Mouse (Mus musculus) kidney, adult 2 months (tissue): ENCODE measurements around the gene Olfr1423. TPM values are rescaled to one million over a fixed set of nuclear protein-coding genes. Genes with fewer than 3 reads are reported as not detected.

Source experiments
- DNase-seq: peaks from one replicate; pipeline ENCODE4 v3.0.0; 2021
- H3K27ac ChIP-seq: fragments of 200-500 bp; 2 replicates; pipeline ENCODE4 v1.5.1; 2012; ENCODE audit warnings: low read depth, low read length, control low read depth, inconsistent platforms; ENCODE audit not compliant: insufficient read depth
- H3K27me3 ChIP-seq: fragments of 200-500 bp; replicated peaks from 2 replicates; pipeline ENCODE4 v1.6.1; 2012; ENCODE audit warnings: mild to moderate bottlenecking, moderate library complexity, low read length, inconsistent platforms; ENCODE audit not compliant: control insufficient read depth, insufficient read depth
- H3K36me3 ChIP-seq: fragments of 200-500 bp; 2 replicates; pipeline ENCODE4 v1.6.1; 2012; ENCODE audit warnings: mild to moderate bottlenecking, moderate library complexity, low read length, inconsistent platforms; ENCODE audit not compliant: control insufficient read depth, insufficient read depth
- H3K4me1 ChIP-seq: fragments of 200-500 bp; 2 replicates; pipeline ENCODE4 v1.6.1; 2011; ENCODE audit warnings: low read length; ENCODE audit not compliant: control insufficient read depth, insufficient read depth
- H3K4me3 ChIP-seq: fragments of 200-500 bp; 2 replicates; pipeline ENCODE4 v1.5.1; 2011; ENCODE audit warnings: mild to moderate bottlenecking, low read depth, low read length, control low read depth; ENCODE audit not compliant: insufficient read depth
- CTCF ChIP-seq: fragments of 200-500 bp; conservative IDR thresholded peaks from 2 replicates; pipeline ENCODE4 v1.5.1; 2011; ENCODE audit warnings: low read depth, mild to moderate bottlenecking, control low read depth, low read length, moderate library complexity, mixed read lengths; ENCODE audit not compliant: insufficient read depth, insufficient read length
- POLR2A ChIP-seq: fragments of 200-500 bp; IDR thresholded peaks from one replicate; pipeline ENCODE4 v1.6.1; 2011; ENCODE audit warnings: low read depth, low read length, control low read depth
- WGBS: fragments of 180-500 bp; shearing (Covaris S2); methylation state at CpG from one replicate; pipeline ENCODE4 v1.1.7; 2018; 5-methylcytosine and 5-hydroxymethylcytosine counted together
- polyA plus RNA-seq: library from polyadenylated mRNA; depleted of rRNA; stranded (reverse); fragments of >200 nt; gene quantifications from 2 replicates; pipeline ENCODE4 v1.2.3, GENCODE M21; 2012

Gene Olfr1423
- polyA plus RNA-seq, 1 experiment, result not detected

DNA sequence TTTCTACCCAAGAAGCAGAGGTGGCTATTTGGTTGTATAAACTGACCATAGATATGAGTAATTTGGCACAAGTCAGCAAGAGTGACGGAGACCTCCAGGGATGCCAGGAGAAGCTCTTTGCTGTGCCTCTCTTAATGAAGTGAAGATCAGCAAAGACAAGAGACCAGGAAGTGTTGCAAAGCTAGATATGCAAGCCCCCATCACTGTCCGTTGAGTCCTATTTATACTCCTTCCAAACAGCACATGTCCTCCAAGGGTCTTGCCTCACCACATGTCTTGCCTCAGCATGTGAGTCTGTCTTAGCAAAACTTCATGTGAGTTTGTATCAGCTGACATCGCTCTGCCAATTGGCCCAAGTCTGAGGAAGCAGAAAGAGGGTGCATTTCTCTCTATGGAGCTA lies 15.8 kb downstream of the Olfr1423 start:
- 88% methylated on average over 3 of the region's 3 CpGs for WGBS
- no peak for DNase-seq
- no peaks in the 10 kb centered on the region for H3K36me3 ChIP-seq
- H3K4me3 ChIP-seq, result no peak overlapping the region
- TF ChIP-seq POLR2A (no peak), CTCF (no peak)
- no peaks in the 10 kb centered on the region for H3K4me1 ChIP-seq
- H3K27ac ChIP-seq, result no peak overlapping the region
- no peaks in the 10 kb centered on the region; the same call in 1 of the 2 replicates for H3K27me3 ChIP-seq

- TF ChIP-seq CTCF, result no peak
- Histone ChIP-seq H3K27ac (no peak overlapping the region), H3K27me3 (no peaks in the 10 kb centered on the region), H3K36me3 (no peaks in the 10 kb centered on the region), H3K4me3 (no peak overlapping the region), H3K4me1 (no peaks in the 10 kb centered on the region)
- no peak for DNase-seq
- WGBS, result 78% methylated on average over 4 of the region's 4 CpGs
Measured at GRCm38 (mm10) chr19:12024149-12024548, 17.0 kb downstream of the Olfr1423 start.

GRCm38 (mm10) chr19:12016192-12016591 lies 24.9 kb downstream of the Olfr1423 start:
- H3K27ac ChIP-seq, result no peak overlapping the region
- H3K4me1 ChIP-seq, result no peaks in the 10 kb centered on the region
- H3K36me3 ChIP-seq, result no peaks in the 10 kb centered on the region
- WGBS, result 73% methylated on average over 4 of the region's 4 CpGs
- no peaks in the 10 kb centered on the region for H3K27me3 ChIP-seq
- TF ChIP-seq CTCF (no peak), POLR2A (no peak)
- no peak for DNase-seq
- no peak overlapping the region for H3K4me3 ChIP-seq

DNA sequence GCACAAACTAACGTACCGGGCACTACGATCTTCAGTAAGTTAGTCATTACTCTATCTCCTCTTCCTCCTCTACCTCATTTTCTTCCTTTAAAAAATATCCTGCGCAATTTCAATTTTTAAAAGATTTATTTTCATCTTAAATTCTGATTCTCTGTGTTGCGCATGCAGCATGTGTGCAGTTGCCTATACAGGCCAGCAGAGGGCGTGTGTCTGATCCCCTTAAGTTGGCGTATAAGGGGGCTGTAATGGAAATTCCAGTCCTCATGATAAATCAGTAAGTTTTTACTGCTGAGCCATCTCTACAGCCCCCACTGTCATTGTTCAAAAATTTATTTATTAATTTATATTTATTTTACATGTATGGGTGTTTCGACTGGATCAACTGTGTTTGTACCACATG lies 25.4 kb downstream of the Olfr1423 start:
- no peak for DNase-seq
- no peaks in the 10 kb centered on the region for H3K27me3 ChIP-seq
- 81% methylated on average over 8 of the region's 8 CpGs for WGBS
- no peak overlapping the region for H3K27ac ChIP-seq
- H3K4me3 ChIP-seq, result no peak overlapping the region
- TF ChIP-seq CTCF (0 out of 2 replicates have a peak, but pooled peaks have one; percentile 21), POLR2A (no peak)
- no peaks in the 10 kb centered on the region for H3K36me3 ChIP-seq
- H3K4me1 ChIP-seq, result no peaks in the 10 kb centered on the region

DNA sequence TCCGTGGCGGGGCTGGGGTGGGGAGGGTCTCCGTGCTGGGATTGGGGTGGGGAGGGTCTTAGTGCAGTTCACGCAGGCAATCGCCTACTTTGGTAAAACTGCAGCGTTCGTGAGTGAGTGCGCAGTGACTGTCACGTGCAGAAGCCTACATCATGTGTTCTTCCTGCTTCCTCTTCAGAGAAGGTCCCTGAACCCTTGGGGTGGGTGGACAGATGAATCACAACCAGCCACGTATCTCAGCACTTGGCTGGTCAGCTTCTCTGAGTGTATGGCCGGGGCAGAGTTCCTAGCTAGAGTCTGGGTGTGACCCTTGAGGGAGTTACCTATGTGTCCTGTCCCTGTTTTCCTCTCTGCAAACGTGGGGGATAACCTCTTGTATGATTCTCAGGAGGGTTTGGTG lies 27.9 kb downstream of the Olfr1423 start:
- peak; percentile 61 for DNase-seq
- Histone ChIP-seq H3K4me3 (peak overlapping the region; percentile 4; the same call in 1 of the 2 replicates), H3K27ac (no peak overlapping the region), H3K4me1 (no peaks in the 10 kb centered on the region), H3K27me3 (no peaks in the 10 kb centered on the region), H3K36me3 (no peaks in the 10 kb centered on the region)
- WGBS, result 10% methylated on average over 12 of the region's 12 CpGs
- TF ChIP-seq CTCF, result no peak
- TF ChIP-seq POLR2A, result no peak

- H3K4me1 ChIP-seq, result no peaks in the 10 kb centered on the region
- peak overlapping the region; percentile 4; the same call in 1 of the 2 replicates for H3K4me3 ChIP-seq
- H3K36me3 ChIP-seq, result no peaks in the 10 kb centered on the region
- H3K27me3 ChIP-seq, result no peaks in the 10 kb centered on the region
- TF ChIP-seq POLR2A, result no peak
- TF ChIP-seq CTCF, result no peak
- DNase-seq, result no peak
- 1% methylated on average over 10 of the region's 10 CpGs for WGBS
- H3K27ac ChIP-seq, result no peak overlapping the region
Measured at GRCm38 (mm10) chr19:12012615-12013014, 28.5 kb downstream of the Olfr1423 start.

GRCm38 (mm10) chr19:12011560-12012556 lies 29.3 kb downstream of the Olfr1423 start:
- no peaks in the 10 kb centered on the region for H3K4me1 ChIP-seq
- H3K4me3 ChIP-seq, result peak overlapping the region; percentile 55
- WGBS, result under 1% methylated on average over 49 of the region's 49 CpGs
- no peaks in the 10 kb centered on the region for H3K36me3 ChIP-seq
- TF ChIP-seq POLR2A (no peak), CTCF (peak; percentile 68)
- peak; percentile 93 for DNase-seq
- no peaks in the 10 kb centered on the region for H3K27me3 ChIP-seq
- H3K27ac ChIP-seq, result peak overlapping the region; percentile 0; the same call in 1 of the 2 replicates
